Mouse (Mus musculus): ENCODE results near the gene Ccl9. TPM values are rescaled to one million over a fixed set of nuclear protein-coding genes. Genes with fewer than 3 reads are reported as not detected.

Ccl9 gene
- polyA plus RNA-seq, 1 experiment from 2014 or later: 2.8 TPM

GRCm38 (mm10) chr11:83593453-83593852 lies 15.0 kb upstream of the Ccl9 start:
- Histone ChIP-seq H3K4me2 (no peak overlapping the region), H3K9ac (no peak overlapping the region), H3K27ac (ENCODE audit: low read depth) (no peak overlapping the region), H3K36me3 (ENCODE audit: insufficient read depth) (no peaks in the 10 kb centered on the region), H3K4me3 (ENCODE audit: low read depth, low read length) (no peak overlapping the region), H3K4me1 (ENCODE audit: insufficient read depth) (no peaks in the 10 kb centered on the region), H3K9me3 (ENCODE audit: low read depth, low read length) (no peaks in the 10 kb centered on the region), H3K27me3 (ENCODE audit: insufficient read depth, low read length) (no peaks in the 10 kb centered on the region)
- 88% methylated on average over 5 of the region's 5 CpGs for WGBS
- DNase-seq (no peak), ATAC-seq (ENCODE audit: insufficient read depth) (no peak)
- no peak for TF ChIP-seq CTCF (IDR thresholded peaks at IDR 0.05; ENCODE audit: low read depth)

GRCm38 (mm10) chr11:83592853-83593252 lies 14.4 kb upstream of the Ccl9 start, which contains the start of gene Ccl6:
TSS of gene Ccl6 (minus strand) at chr11:83593087.
- Histone ChIP-seq H3K27ac (ENCODE audit: low read depth) (no peak within 1 kb of the TSS), H3K4me2 (no peak within 1 kb of the TSS), H3K9ac (no peak within 1 kb of the TSS), H3K4me3 (ENCODE audit: low read depth, low read length) (no peak within 1 kb of the TSS), H3K9me3 (ENCODE audit: low read depth, low read length) (no peaks in the 10 kb centered on the region), H3K4me1 (ENCODE audit: insufficient read depth) (no peaks in the 10 kb centered on the region), H3K36me3 (ENCODE audit: insufficient read depth) (no peaks in the 10 kb centered on the region), H3K27me3 (ENCODE audit: insufficient read depth, low read length) (no peaks in the 10 kb centered on the region)
- DNase-seq (no peak), ATAC-seq (ENCODE audit: insufficient read depth) (no peak)
- WGBS: 36% methylated on average over 2 of the region's 2 CpGs
- TF ChIP-seq CTCF (IDR thresholded peaks at IDR 0.05; ENCODE audit: low read depth): no peak

GRCm38 (mm10) chr11:83584232-83584631 lies 5.8 kb upstream of the Ccl9 start:
- Histone ChIP-seq H3K4me2 (no peak overlapping the region), H3K9me3 (ENCODE audit: low read depth, low read length) (no peaks in the 10 kb centered on the region), H3K4me3 (ENCODE audit: low read depth, low read length) (no peak overlapping the region), H3K36me3 (ENCODE audit: insufficient read depth) (no peaks in the 10 kb centered on the region), H3K27me3 (ENCODE audit: insufficient read depth, low read length) (no peaks in the 10 kb centered on the region), H3K9ac (no peak overlapping the region), H3K27ac (ENCODE audit: low read depth) (no peak overlapping the region), H3K4me1 (ENCODE audit: insufficient read depth) (no peaks in the 10 kb centered on the region)
- WGBS: 72% methylated on average over 2 of the region's 2 CpGs
- DNase-seq (no peak), ATAC-seq (ENCODE audit: insufficient read depth) (no peak)
- 0 out of 2 replicates have a peak, but pooled peaks have one; percentile 9 for TF ChIP-seq CTCF (IDR thresholded peaks at IDR 0.05; ENCODE audit: low read depth)

- TF ChIP-seq CTCF (IDR thresholded peaks at IDR 0.05; ENCODE audit: low read depth): no peak
- ATAC-seq (ENCODE audit: insufficient read depth): no peak
- H3K27ac ChIP-seq (ENCODE audit: low read depth): no peak overlapping the region
These were observed 5.0 kb upstream of the Ccl9 start for GRCm38 (mm10) chr11:83583450-83583754.

GRCm38 (mm10) chr11:83582626-83583449 lies 4.4 kb upstream of the Ccl9 start:
- DNase-seq: no peak
- TF ChIP-seq CTCF (IDR thresholded peaks at IDR 0.05; ENCODE audit: low read depth): no peak
- 44% methylated on average over 4 of the region's 4 CpGs for WGBS

More at GRCm38 (mm10) chr11:83583450-83583754, 5.0 kb upstream of the Ccl9 start:
- DNase-seq: no peak
- Histone ChIP-seq H3K9me3 (ENCODE audit: low read depth, low read length) (no peaks in the 10 kb centered on the region), H3K4me1 (ENCODE audit: insufficient read depth) (no peaks in the 10 kb centered on the region), H3K36me3 (ENCODE audit: insufficient read depth) (no peaks in the 10 kb centered on the region), H3K9ac (no peak overlapping the region), H3K27me3 (ENCODE audit: insufficient read depth, low read length) (no peaks in the 10 kb centered on the region), H3K4me3 (ENCODE audit: low read depth, low read length) (no peak overlapping the region), H3K4me2 (no peak overlapping the region)

GRCm38 (mm10) chr11:83581626-83582610 lies 3.5 kb upstream of the Ccl9 start:
- no peak for TF ChIP-seq CTCF (IDR thresholded peaks at IDR 0.05; ENCODE audit: low read depth)
- Histone ChIP-seq H3K4me1 (ENCODE audit: insufficient read depth) (no peaks in the 10 kb centered on the region), H3K27ac (ENCODE audit: low read depth) (no peak overlapping the region), H3K4me2 (no peak overlapping the region), H3K36me3 (ENCODE audit: insufficient read depth) (no peaks in the 10 kb centered on the region), H3K27me3 (ENCODE audit: insufficient read depth, low read length) (no peaks in the 10 kb centered on the region), H3K4me3 (ENCODE audit: low read depth, low read length) (no peak overlapping the region), H3K9me3 (ENCODE audit: low read depth, low read length) (no peaks in the 10 kb centered on the region), H3K9ac (no peak overlapping the region)
- WGBS: 62% methylated on average over 4 of the region's 4 CpGs
- ATAC-seq (ENCODE audit: insufficient read depth) (no peak), DNase-seq (no peak)

More at GRCm38 (mm10) chr11:83582626-83583449, 4.4 kb upstream of the Ccl9 start:
- no peak overlapping the region for H3K4me3 ChIP-seq (ENCODE audit: low read depth, low read length)
- H3K36me3 ChIP-seq (ENCODE audit: insufficient read depth): no peaks in the 10 kb centered on the region
- no peak overlapping the region for H3K4me2 ChIP-seq
- H3K27ac ChIP-seq (ENCODE audit: low read depth): no peak overlapping the region
- H3K27me3 ChIP-seq (ENCODE audit: insufficient read depth, low read length): no peaks in the 10 kb centered on the region
- H3K9ac ChIP-seq: no peak overlapping the region
- no peak for ATAC-seq (ENCODE audit: insufficient read depth)
- H3K4me1 ChIP-seq (ENCODE audit: insufficient read depth): no peaks in the 10 kb centered on the region
- H3K9me3 ChIP-seq (ENCODE audit: low read depth, low read length): no peaks in the 10 kb centered on the region

GRCm38 (mm10) chr11:83580699-83581232 lies 2.3 kb upstream of the Ccl9 start:
- no peak overlapping the region for H3K4me2 ChIP-seq
- ATAC-seq (ENCODE audit: insufficient read depth): no peak
- WGBS: 53% methylated on average over 1 of the region's 1 CpGs

More at GRCm38 (mm10) chr11:83580699-83581232, 2.3 kb upstream of the Ccl9 start:
- no peaks in the 10 kb centered on the region for H3K4me1 ChIP-seq (ENCODE audit: insufficient read depth)
- DNase-seq: no peak
- H3K36me3 ChIP-seq (ENCODE audit: insufficient read depth): no peaks in the 10 kb centered on the region
- no peaks in the 10 kb centered on the region for H3K9me3 ChIP-seq (ENCODE audit: low read depth, low read length)
- H3K27me3 ChIP-seq (ENCODE audit: insufficient read depth, low read length): no peaks in the 10 kb centered on the region
- TF ChIP-seq CTCF (IDR thresholded peaks at IDR 0.05; ENCODE audit: low read depth): no peak
- no peak overlapping the region for H3K27ac ChIP-seq (ENCODE audit: low read depth)
- no peak overlapping the region for H3K9ac ChIP-seq
- no peak overlapping the region for H3K4me3 ChIP-seq (ENCODE audit: low read depth, low read length)

Measured in lung, embryonic 14.5 days (tissue).